Mouse (Mus musculus) bone marrow macrophage, adult 2 months (primary cell): ENCODE data around the gene Zbed4.

Experiments used
- CTCF ChIP-seq: IDR thresholded peaks from 2 replicates; pipeline ENCODE4 v1.5.1; 2012; ENCODE audit warnings: low read depth, mild to moderate bottlenecking, low read length, moderate library complexity
- POLR2A ChIP-seq: IDR thresholded peaks from 2 replicates; pipeline ENCODE4 v1.6.1; 2012; ENCODE audit warnings: mild to moderate bottlenecking, low read depth, low read length, borderline replicate concordance

GRCm38 (mm10) chr15:88801903-88802302 is 50.4 kb downstream of the Zbed4 start:
- TF ChIP-seq POLR2A, result no peak
- TF ChIP-seq CTCF, result no peak
